Mouse (Mus musculus) erythroblast, embryonic 14.5 days (primary cell): ENCODE measurements around the gene Lrp4. TPM values are rescaled to one million over a fixed set of nuclear protein-coding genes. Genes with fewer than 3 reads are reported as not detected.

Experiments
- H3K27me3 ChIP-seq: 2 replicates; pipeline ENCODE4 v1.6.1; 2012; ENCODE audit warnings: inconsistent platforms; ENCODE audit not compliant: control insufficient read depth
- H3K36me3 ChIP-seq: 2 replicates; pipeline ENCODE4 v1.6.1; 2012; ENCODE audit warnings: mild to moderate bottlenecking, inconsistent platforms; ENCODE audit not compliant: control insufficient read depth
- H3K4me1 ChIP-seq: 2 replicates; pipeline ENCODE4 v1.6.1; 2012; ENCODE audit warnings: inconsistent platforms; ENCODE audit not compliant: control insufficient read depth
- H3K4me3 ChIP-seq: replicated peaks from 2 replicates; pipeline ENCODE3; 2012; ENCODE audit warnings: moderate library complexity, mild to moderate bottlenecking, inconsistent platforms
- H3K9me3 ChIP-seq: 2 replicates; pipeline ENCODE4 v1.6.1; 2012; ENCODE audit warnings: low read length, inconsistent platforms, mixed read lengths; ENCODE audit not compliant: control insufficient read depth
- GATA1 ChIP-seq: IDR thresholded peaks from 2 replicates; pipeline ENCODE4 v1.6.1; 2012; ENCODE audit warnings: low read length, inconsistent platforms, mixed read lengths
- TAL1 ChIP-seq: IDR thresholded peaks from 3 replicates; pipeline ENCODE4 v1.6.1; 2012; ENCODE audit warnings: low read length, inconsistent platforms, mixed read lengths
- polyA plus RNA-seq: library from polyadenylated mRNA; stranded (reverse); fragments of >175 nt; gene quantifications from 2 replicates; pipeline ENCODE4 v1.2.3, GENCODE M21; 2012

Lrp4 gene
- polyA plus RNA-seq, 1 experiment: not detected

DNA sequence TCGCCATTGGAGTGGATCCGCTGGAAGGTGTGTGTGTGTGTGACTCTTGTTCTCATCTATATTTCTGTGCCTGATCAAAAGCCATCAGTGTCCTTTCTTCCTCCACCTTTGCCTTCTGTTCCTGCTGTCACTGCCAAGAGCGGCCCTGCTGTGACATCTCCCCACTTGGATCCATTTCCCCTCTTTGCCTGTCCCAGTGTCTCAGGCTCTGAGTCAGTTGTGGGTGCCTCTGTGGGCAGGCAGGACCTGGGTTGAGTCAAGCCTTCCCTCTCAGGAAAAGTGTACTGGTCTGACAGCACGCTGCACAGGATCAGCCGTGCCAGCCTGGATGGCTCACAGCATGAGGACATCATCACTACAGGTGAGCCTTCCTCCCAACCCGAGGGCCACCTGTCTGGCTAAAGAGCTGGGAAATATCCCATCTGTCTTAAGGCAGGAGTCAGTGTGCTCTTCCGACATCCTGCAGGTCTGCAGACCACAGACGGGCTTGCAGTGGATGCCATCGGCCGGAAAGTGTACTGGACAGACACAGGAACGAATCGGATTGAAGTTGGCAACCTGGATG, 34.8 kb downstream of the Lrp4 start:
- Histone ChIP-seq H3K4me3 (no peak overlapping the region), H3K36me3 (peaks cover 9% of the 10 kb centered on the region; the same call in 1 of the 2 replicates), H3K27me3 (no peaks in the 10 kb centered on the region), H3K4me1 (no peaks in the 10 kb centered on the region), H3K9me3 (no peaks in the 10 kb centered on the region)
- TF ChIP-seq TAL1 (no peak), GATA1 (no peak)

DNA sequence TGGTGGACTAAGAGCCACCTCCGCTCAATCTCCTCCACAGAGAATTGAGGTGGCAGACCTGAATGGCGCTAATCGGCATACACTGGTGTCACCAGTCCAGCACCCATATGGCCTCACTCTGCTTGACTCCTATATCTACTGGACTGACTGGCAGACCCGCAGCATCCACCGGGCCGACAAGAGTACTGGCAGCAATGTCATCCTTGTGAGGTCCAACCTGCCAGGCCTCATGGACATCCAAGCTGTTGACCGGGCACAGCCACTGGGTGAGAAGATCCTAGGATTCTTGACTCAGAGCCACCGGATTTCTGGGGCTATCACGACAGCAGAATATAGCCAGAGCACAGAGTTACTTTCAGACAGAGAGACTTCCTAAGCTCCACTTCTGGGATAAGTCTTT, 36.7 kb downstream of the Lrp4 start:
- TF ChIP-seq TAL1 (no peak), GATA1 (no peak)
- Histone ChIP-seq H3K4me1 (no peaks in the 10 kb centered on the region), H3K4me3 (no peak overlapping the region), H3K9me3 (no peaks in the 10 kb centered on the region), H3K36me3 (peaks cover 6% of the 10 kb centered on the region; the same call in 1 of the 2 replicates), H3K27me3 (no peaks in the 10 kb centered on the region)

DNA sequence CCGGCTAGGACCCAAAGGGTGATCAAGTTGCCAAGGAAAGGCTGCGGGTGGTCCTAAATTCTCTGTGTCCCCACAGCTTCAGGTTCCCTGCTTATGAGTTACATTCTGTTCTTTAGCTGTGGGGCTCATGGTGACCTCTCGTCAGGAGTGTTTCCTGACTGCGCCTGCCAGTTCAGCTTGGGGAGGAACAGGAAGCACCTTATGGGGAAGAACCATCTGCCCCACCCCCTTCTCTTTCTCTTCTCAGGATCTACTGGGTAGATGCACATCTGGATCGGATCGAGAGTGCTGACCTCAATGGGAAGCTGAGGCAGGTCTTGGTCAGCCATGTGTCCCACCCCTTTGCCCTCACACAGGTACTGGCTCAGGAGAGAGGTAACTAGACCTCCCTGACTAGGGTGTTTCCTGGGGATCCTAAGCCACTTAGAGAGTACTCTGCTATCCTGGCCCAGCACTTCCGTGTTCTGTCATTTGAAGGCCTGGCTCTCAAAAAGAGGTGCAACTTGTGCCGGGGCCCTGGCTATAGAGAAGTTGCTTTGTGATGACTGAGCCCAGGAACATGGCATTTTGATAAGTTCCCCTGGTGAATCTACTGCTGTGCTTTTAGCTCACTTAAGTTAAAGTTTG, 40.9 kb downstream of the Lrp4 start:
- TF ChIP-seq TAL1: no peak
- H3K4me3 ChIP-seq: no peak overlapping the region
- H3K4me1 ChIP-seq: no peaks in the 10 kb centered on the region
- no peaks in the 10 kb centered on the region for H3K27me3 ChIP-seq
- no peaks in the 10 kb centered on the region for H3K9me3 ChIP-seq
- peaks cover 4% of the 10 kb centered on the region; the same call in 1 of the 2 replicates for H3K36me3 ChIP-seq

DNA sequence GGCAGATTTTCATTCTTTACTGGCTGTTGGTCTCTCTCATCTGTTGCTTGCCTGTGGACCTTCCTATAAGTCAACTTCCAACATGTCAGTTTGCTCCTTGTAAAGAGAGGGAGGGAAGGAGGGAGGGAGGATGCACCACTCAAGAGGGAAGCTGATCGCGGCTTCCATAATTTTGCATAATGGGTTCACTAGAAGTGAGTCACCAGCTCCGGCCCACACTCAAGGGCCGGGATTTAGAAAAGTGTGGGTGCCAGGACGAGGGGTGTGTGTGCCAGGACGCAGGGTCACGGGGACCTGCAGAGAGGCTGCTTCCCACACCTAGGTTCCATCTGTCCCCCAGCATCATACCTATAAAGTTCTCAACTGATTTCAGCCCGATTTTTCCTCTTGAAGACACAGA, 50.8 kb downstream of the Lrp4 start:
- Histone ChIP-seq H3K36me3 (peaks cover 2% of the 10 kb centered on the region; the same call in 1 of the 2 replicates), H3K27me3 (no peaks in the 10 kb centered on the region), H3K9me3 (no peaks in the 10 kb centered on the region), H3K4me3 (no peak overlapping the region), H3K4me1 (no peaks in the 10 kb centered on the region)
- TF ChIP-seq TAL1: no peak
- TF ChIP-seq GATA1: no peak

DNA sequence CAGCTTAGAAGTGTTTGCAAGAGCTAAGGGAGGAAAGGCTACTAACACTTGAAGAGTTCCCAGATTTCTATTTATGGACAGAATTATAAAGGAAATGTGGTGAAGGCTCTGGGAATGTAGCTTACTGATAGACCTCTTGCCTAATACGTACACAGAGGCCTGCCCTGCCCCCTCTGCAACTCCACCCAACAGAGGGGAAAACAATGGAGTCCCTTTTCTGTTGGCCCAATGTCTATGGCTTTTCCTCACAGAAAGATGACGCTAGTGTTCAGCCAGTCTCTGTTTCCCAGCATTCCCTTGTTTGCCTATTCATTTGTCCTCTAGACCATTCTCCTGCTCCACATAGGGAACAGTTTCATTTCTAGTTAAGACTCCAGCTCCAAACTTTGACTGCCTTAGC, 59.9 kb downstream of the Lrp4 start:
- no peaks in the 10 kb centered on the region for H3K9me3 ChIP-seq
- H3K27me3 ChIP-seq: 0 out of 2 replicates have a peak, but pooled peaks cover 2% of the 10 kb centered on the region
- no peaks in the 10 kb centered on the region for H3K36me3 ChIP-seq
- no peak overlapping the region for H3K4me3 ChIP-seq
- H3K4me1 ChIP-seq: no peaks in the 10 kb centered on the region
- TF ChIP-seq GATA1: no peak
- TF ChIP-seq TAL1: no peak

DNA sequence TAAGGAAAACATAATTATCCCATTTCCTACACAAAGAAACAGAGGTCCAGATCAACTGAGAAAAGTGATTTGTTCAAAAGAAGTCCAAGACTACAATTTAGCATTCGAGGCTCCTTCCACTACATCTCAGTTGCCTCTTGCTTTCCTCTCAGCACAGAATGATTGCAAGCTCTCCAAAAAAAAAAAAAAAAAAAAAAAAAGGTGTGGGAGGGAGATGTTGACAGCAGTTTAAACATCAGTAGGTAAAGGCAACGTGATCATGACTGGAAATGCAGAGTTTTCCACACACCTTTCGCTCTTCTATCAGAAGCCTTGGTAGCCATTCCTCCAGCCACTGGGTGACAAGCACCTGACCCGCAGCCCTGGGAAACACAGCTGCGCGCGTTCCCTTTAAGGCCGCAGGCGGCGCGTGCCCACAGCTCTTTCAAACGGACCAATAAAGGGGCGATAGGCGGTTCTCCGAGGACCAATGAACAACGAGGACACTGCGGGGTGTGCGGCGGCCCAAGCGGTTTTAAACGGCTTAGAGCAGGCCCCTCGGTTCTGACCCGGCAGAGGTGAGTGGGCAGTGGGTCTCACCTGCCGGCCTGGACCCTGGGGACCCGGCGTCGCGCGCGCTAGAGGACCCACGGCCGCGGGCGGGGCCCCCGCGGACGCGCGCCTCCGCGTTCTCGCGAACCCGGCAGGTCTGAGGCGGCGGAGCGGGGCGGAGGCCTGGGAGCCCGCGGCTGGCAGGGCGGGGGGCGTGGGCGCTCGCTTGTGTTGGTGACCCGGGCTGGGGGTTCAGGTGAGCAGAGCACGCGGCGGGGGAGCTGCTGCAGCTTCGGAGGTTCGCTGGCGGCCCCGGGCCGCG, 69.2 kb downstream of the Lrp4 start, which contains the start of gene Ckap5:
Ckap5 (plus strand) TSS at position 469 of the 853 bp plus-strand sequence.
- TF ChIP-seq TAL1: no peak
- TF ChIP-seq GATA1: no peak
- Histone ChIP-seq H3K9me3 (peaks cover 2% of the 10 kb centered on the region), H3K4me1 (peaks cover 34% of the 10 kb centered on the region), H3K36me3 (peaks cover 32% of the 10 kb centered on the region), H3K27me3 (peaks cover 3% of the 10 kb centered on the region; the same call in 1 of the 2 replicates), H3K4me3 (peak within 1 kb of the TSS; percentile 99)

DNA sequence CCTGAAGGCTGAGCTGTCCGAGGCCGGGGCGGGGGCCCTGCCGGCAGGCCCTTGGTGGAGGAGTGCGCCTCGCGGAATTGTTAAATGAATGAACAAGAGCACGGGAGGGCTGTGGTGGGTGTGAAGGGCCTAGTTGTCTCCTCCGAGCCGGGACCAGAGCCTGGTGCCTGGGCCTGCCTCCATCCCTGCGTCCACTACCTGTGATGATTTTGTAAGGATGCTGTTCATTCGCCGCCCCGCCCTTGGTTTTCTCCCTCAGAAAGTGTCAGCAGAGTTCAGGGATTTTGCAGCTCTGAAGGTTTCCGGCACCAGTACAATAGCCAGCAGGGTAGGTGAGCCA, 69.8 kb downstream of the Lrp4 start:
- peak overlapping the region; percentile 99 for H3K4me3 ChIP-seq
- H3K9me3 ChIP-seq: peaks cover 2% of the 10 kb centered on the region
- TF ChIP-seq GATA1: no peak
- no peak for TF ChIP-seq TAL1
- H3K36me3 ChIP-seq: peaks cover 35% of the 10 kb centered on the region
- H3K4me1 ChIP-seq: peaks cover 34% of the 10 kb centered on the region
- H3K27me3 ChIP-seq: peaks cover 3% of the 10 kb centered on the region; the same call in 1 of the 2 replicates

DNA sequence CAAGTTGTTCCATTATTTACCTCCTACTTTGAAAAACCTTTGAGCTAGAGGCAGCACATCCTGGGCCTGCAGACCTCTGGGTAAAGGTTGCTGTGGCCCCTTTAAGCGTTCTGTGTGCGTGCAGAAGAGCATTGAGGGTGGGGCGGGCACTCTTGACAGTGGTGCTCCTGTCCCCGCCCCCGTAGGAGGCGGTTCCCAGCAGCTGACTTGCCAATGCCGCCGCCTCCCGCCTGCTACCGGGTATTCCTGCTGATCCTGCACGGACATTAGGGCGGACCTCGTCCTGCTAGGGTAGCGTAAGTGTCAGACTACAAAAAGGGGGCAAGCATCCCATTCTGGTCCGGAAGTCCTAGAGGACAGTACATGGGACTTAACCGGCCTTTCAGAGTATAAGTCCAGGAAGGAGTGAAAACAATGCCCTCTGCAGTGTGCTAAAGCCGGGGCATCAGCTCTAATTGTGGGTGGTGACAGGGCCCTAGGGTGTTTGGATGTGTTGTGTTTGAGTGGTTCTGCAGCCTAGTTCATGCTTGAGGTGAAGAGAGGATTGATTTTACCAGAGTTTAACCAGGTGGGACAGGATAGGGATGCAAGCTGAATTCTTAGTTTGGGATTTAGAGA, 80.4 kb downstream of the Lrp4 start:
- no peak for TF ChIP-seq GATA1
- no peak for TF ChIP-seq TAL1
- peaks cover 17% of the 10 kb centered on the region for H3K36me3 ChIP-seq
- H3K4me1 ChIP-seq: peaks cover 17% of the 10 kb centered on the region
- H3K9me3 ChIP-seq: no peaks in the 10 kb centered on the region
- no peaks in the 10 kb centered on the region for H3K27me3 ChIP-seq
- peak overlapping the region; percentile 67 for H3K4me3 ChIP-seq

Other genes with a start within 250 kb of the Lrp4 start
- gene Ddb2, start 220.5 kb upstream of the Lrp4 start, polyA plus RNA-seq: 0.05 and 0.06 TPM in 2 replicates
- 0.20 TPM in 1 of 2 replicates, not detected in the other for gene Pacsin3, start 201.6 kb upstream of the Lrp4 start, polyA plus RNA-seq
- gene Arfgap2, start 192.5 kb upstream of the Lrp4 start, polyA plus RNA-seq: 3.5 and 3.7 TPM in 2 replicates
- gene 1110051M20Rik, start 12.8 kb upstream of the Lrp4 start, polyA plus RNA-seq: 0.09 and 0.18 TPM in 2 replicates
- 0.32 and 0.49 TPM in 2 replicates for gene Ckap5, start 69.3 kb downstream of the Lrp4 start, polyA plus RNA-seq
- 0.05 and 0.09 TPM in 2 replicates for gene F2, start 178.9 kb downstream of the Lrp4 start, polyA plus RNA-seq
- 0.56 and 0.74 TPM in 2 replicates for gene Zfp408, start 192.3 kb downstream of the Lrp4 start, polyA plus RNA-seq
- gene Arhgap1, start 192.3 kb downstream of the Lrp4 start, polyA plus RNA-seq: 1.5 and 1.7 TPM in 2 replicates